ENCODE assay signal across 17 mouse cellular contexts in genomic region chr2:41917354-41917753, GRCm38 (mm10).
"Had no signal": no experiment of that assay in that cellular context is flagged by ENCODE, and none has a peak within 500 bp of the region (broad histone marks: within the 10 kb centered on the region; RNA-seq: fewer than 3 reads in every experiment).

No protein-coding gene starts in this region.

- H3K4me3 ChIP-seq: lung, embryonic 15.5 days; midbrain, embryonic 10.5 days; midbrain, embryonic 12.5 days; myocyte; neural tube, embryonic 13.5 days; neural tube, embryonic 15.5 days; stomach, embryonic 15.5 days had no signal

- H3K36me3 ChIP-seq: lung, embryonic 15.5 days; midbrain, embryonic 10.5 days; midbrain, embryonic 12.5 days; neural tube, embryonic 13.5 days; neural tube, embryonic 15.5 days; stomach, embryonic 15.5 days had no signal

- H3K27ac ChIP-seq: lung, embryonic 15.5 days; midbrain, embryonic 10.5 days; midbrain, embryonic 12.5 days; neural tube, embryonic 13.5 days; neural tube, embryonic 15.5 days; stomach, embryonic 15.5 days; stomach, postnatal 0 days had no signal

- H3K4me2 ChIP-seq: lung, embryonic 15.5 days; midbrain, embryonic 12.5 days; neural tube, embryonic 13.5 days; neural tube, embryonic 15.5 days; stomach, embryonic 15.5 days had no signal

- H3K4me1 ChIP-seq: lung, embryonic 15.5 days; midbrain, embryonic 10.5 days; midbrain, embryonic 12.5 days; neural tube, embryonic 13.5 days; neural tube, embryonic 15.5 days; stomach, embryonic 15.5 days had no signal

- H3K9ac ChIP-seq: liver, postnatal 0 days; lung, embryonic 15.5 days; midbrain, embryonic 12.5 days; neural tube, embryonic 13.5 days; neural tube, embryonic 15.5 days; stomach, embryonic 15.5 days had no signal

- H3K27me3 ChIP-seq: lung, embryonic 15.5 days; midbrain, embryonic 12.5 days; neural tube, embryonic 13.5 days; neural tube, embryonic 15.5 days; stomach, embryonic 15.5 days had no signal

- ATAC-seq: liver, postnatal 0 days; midbrain, embryonic 16.5 days had no signal

- H3K9me3 ChIP-seq: lung, embryonic 15.5 days; midbrain, embryonic 10.5 days; midbrain, embryonic 12.5 days; neural tube, embryonic 13.5 days; neural tube, embryonic 15.5 days; stomach, embryonic 15.5 days had no signal

- DNase-seq: liver, postnatal 0 days; lung, adult 2 months; lung, postnatal 10 days; lung, postnatal 4 days; midbrain, embryonic 14.5 days; right cerebral cortex, postnatal 14 days; thymus, postnatal 14 days; thymus, postnatal 36 days had no signal
